Mouse (Mus musculus): Measurements from ENCODE around the gene A230072I06Rik. TPM values are rescaled to one million over a fixed set of nuclear protein-coding genes. Genes with fewer than 3 reads are reported as not detected.

Gene A230072I06Rik
- polyA plus RNA-seq, 1 experiment from 2014 or later, result not detected

DNA sequence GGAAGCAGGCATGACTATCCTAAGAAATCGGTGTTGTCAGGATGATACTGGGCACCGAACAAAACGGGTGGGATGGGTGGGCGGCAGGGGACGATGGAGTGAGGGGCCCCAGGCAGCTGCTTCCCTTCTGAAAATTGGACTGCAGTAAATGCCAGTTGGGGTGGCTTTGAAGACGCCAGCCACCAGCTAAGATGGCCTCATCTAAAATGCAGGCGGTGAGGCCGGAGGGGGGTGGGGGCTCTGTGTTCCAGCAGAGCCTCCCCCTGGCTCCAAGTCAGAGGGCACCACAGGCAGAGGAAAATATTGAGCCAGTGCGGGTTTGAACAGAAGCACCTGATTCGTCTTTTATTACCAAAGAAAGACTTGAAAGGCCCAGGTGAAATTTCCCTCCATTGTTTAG, 45.9 kb downstream of the A230072I06Rik start:
- H3K36me3 ChIP-seq, result no peaks in the 10 kb centered on the region
- H3K4me3 ChIP-seq (replicated peaks), result no peak overlapping the region
- peaks cover 49% of the 10 kb centered on the region for H3K4me1 ChIP-seq
- ATAC-seq (ENCODE audit: low FRiP score), result no peak
- 19% methylated on average over 10 of the region's 10 CpGs for WGBS
- peaks cover 39% of the 10 kb centered on the region for H3K27me3 ChIP-seq (replicated peaks)
- H3K4me2 ChIP-seq, result no peak overlapping the region; the same call in 1 of the 2 replicates
- no peaks in the 10 kb centered on the region for H3K9me3 ChIP-seq (replicated peaks)
- no peak overlapping the region for H3K27ac ChIP-seq (replicated peaks)
- no peak overlapping the region for H3K9ac ChIP-seq (replicated peaks)

DNA sequence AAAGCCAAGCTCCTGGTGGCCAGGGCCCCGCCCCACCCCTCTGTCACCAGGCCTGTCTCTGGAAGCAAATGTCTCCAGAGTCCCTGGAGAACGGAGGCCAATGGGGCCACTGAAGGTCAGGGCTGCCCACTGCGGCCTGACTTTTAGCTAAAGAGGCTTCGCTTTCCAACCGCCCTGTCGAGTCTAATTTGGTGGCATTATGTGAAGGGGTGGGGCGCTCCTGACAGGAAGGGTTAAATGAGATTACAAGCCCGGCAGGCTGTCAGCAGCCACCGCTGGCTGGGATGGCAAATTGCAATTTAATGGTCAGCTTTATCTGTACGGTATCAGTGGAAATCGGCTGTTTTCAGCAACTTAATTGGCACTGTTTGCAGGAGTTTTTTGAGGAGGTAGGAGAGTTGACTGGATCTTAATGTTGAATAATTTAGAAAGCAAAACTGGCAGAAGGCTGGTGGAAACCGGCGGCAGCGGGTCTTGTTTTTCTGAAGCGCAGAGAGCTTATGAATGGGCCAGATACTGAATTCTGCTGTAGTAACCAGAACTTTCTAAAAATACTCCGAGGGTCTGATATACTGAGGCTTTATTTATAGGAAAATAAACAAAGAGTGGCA, 46.5 kb downstream of the A230072I06Rik start:
- H3K27me3 ChIP-seq (replicated peaks), result peaks cover 42% of the 10 kb centered on the region
- ATAC-seq (ENCODE audit: low FRiP score), result no peak
- H3K9me3 ChIP-seq (replicated peaks), result no peaks in the 10 kb centered on the region
- peaks cover 44% of the 10 kb centered on the region for H3K4me1 ChIP-seq
- 15% methylated on average over 16 of the region's 16 CpGs for WGBS
- H3K27ac ChIP-seq (replicated peaks), result no peak overlapping the region
- no peaks in the 10 kb centered on the region for H3K36me3 ChIP-seq
- H3K9ac ChIP-seq (replicated peaks), result no peak overlapping the region
- no peak overlapping the region for H3K4me3 ChIP-seq (replicated peaks)
- H3K4me2 ChIP-seq, result no peak overlapping the region; the same call in 1 of the 2 replicates

DNA sequence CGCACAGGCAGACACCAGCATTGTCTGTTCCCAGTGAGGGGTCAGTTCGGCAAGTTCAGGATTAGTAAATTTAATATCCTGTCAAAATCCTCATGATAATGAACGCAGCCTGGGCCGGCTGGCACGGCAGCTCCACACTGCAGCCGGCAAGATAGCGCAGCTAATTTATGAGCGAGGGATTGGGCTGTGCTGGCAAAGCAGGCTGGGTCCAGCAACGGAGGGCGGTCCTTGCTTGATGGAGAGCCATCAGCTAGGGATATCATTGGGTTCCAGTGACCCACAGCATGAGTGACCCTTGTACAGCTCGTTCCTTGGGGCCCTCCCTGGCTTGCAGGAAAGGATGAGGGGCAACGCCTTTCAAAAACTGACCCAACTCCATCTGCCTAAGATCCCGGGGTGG, 48.6 kb downstream of the A230072I06Rik start:
- H3K36me3 ChIP-seq, result no peaks in the 10 kb centered on the region
- peak overlapping the region; percentile 13 for H3K4me2 ChIP-seq
- peaks cover 45% of the 10 kb centered on the region for H3K27me3 ChIP-seq (replicated peaks)
- H3K4me3 ChIP-seq (replicated peaks), result no peak overlapping the region
- H3K9me3 ChIP-seq (replicated peaks), result no peaks in the 10 kb centered on the region
- H3K4me1 ChIP-seq, result peaks cover 44% of the 10 kb centered on the region
- no peak overlapping the region for H3K9ac ChIP-seq (replicated peaks)
- 0 out of 2 replicates have a peak, but pooled peaks have one; percentile 19 for ATAC-seq (ENCODE audit: low FRiP score)
- H3K27ac ChIP-seq (replicated peaks), result no peak overlapping the region
- WGBS, result 29% methylated on average over 13 of the region's 13 CpGs

DNA sequence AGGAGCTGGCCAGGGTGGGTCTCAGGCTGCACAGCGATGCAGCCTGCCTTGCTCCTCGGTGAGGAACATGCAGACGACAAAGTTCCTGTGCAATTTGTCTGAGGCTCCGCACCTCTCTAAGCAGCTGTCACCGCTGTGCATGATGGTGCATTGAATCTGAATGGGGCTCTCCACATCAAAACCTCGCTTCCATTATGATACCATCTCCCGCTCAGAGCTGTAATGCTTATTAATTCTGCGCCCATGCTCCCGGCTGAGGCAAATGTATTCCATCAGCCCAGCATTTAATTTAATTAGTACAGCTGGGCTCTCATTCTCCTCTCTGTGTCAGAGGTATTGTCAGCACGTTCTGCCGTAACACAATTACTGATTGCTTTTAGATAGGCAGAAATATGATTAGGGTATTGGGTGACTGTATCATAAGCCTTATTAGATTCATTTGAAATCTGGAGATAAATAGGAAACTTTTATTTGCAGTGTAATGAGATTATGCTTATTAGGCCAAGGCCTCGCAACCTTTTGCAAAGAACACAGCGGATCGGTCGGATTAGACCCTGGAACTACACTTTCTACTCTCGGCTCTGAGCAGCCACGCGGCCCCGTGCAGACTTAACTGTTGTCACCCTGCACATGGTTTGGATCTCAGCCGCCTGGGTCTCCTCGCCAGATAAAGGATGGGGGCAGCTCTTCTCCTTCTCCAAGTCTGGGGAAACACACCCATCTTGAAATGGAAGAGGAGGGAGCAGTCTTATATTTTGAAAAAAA, 49.3 kb downstream of the A230072I06Rik start:
- 0 out of 2 replicates have a peak, but pooled peaks have one; percentile 27 for ATAC-seq (ENCODE audit: low FRiP score)

DNA sequence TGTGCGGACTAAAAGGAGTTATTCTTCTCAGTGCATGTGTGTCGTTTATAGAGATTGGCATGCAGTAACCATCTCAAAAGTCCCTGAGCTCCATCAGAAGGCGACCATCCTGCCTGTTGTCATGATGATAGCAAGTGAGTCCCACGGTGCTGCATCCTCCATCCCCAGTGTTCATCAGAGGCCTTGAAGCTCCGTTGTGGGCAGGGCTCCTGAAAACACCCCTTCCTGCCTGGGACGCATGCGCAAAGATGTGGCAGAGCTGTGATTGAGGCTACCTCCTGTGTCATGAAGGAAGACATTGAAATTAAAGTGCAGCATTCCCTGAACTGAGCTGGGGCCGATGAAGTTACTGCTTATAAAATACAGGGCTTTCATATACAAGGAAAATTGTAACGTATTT, 49.9 kb downstream of the A230072I06Rik start:
- Histone ChIP-seq H3K27me3 (replicated peaks) (peaks cover 37% of the 10 kb centered on the region), H3K9ac (replicated peaks) (no peak overlapping the region), H3K4me2 (no peak overlapping the region), H3K4me1 (peaks cover 46% of the 10 kb centered on the region), H3K36me3 (no peaks in the 10 kb centered on the region), H3K9me3 (replicated peaks) (no peaks in the 10 kb centered on the region), H3K27ac (replicated peaks) (no peak overlapping the region), H3K4me3 (replicated peaks) (no peak overlapping the region)
- 61% methylated on average over 9 of the region's 9 CpGs for WGBS
- ATAC-seq (ENCODE audit: low FRiP score), result no peak

More for the DNA sequence above, 49.3 kb downstream of the A230072I06Rik start:
- H3K27me3 ChIP-seq (replicated peaks), result peaks cover 40% of the 10 kb centered on the region
- H3K4me3 ChIP-seq (replicated peaks), result no peak overlapping the region
- peaks cover 45% of the 10 kb centered on the region for H3K4me1 ChIP-seq
- H3K4me2 ChIP-seq, result peak overlapping the region; percentile 13
- H3K9me3 ChIP-seq (replicated peaks), result no peaks in the 10 kb centered on the region
- no peak overlapping the region for H3K27ac ChIP-seq (replicated peaks)
- H3K36me3 ChIP-seq, result no peaks in the 10 kb centered on the region
- WGBS, result 40% methylated on average over 21 of the region's 21 CpGs
- no peak overlapping the region for H3K9ac ChIP-seq (replicated peaks)

DNA sequence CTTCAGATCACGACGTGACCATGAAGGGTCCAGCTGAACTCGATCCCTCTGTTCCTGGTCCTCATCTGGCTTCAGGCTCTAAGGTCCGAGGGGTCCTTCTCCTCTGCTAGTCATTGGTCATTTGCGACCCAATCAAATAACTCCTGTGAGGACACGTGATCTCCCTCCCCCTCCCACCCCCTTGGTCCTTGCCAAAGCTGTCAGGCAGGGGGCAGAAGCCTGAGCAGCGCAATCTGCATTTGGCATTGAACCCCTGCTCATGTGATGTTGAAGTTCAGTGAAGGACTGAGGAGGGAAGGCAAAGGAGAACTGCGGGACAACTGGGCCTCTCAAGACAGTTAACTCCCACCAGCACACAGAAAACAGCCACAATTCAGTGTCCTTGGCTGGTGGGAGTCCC, 51.4 kb downstream of the A230072I06Rik start:
- Histone ChIP-seq H3K27me3 (replicated peaks) (peaks cover 32% of the 10 kb centered on the region), H3K4me1 (peaks cover 48% of the 10 kb centered on the region)
- ATAC-seq (ENCODE audit: low FRiP score), result no peak

More for the DNA sequence above, 51.4 kb downstream of the A230072I06Rik start:
- Histone ChIP-seq H3K4me3 (replicated peaks) (no peak overlapping the region), H3K27ac (replicated peaks) (no peak overlapping the region), H3K4me2 (no peak overlapping the region), H3K9ac (replicated peaks) (no peak overlapping the region), H3K9me3 (replicated peaks) (no peaks in the 10 kb centered on the region), H3K36me3 (no peaks in the 10 kb centered on the region)
- WGBS, result 25% methylated on average over 8 of the region's 8 CpGs

Other genes starting within 250 kb of the A230072I06Rik start
- gene Sox1, start 116.5 kb downstream of the A230072I06Rik start, polyA plus RNA-seq (2015; fragmentation: Nextera tagmentation; extraction: Ambion mirVana), result 0.40 and 0.91 TPM in 2 replicates

Data from neural tube, embryonic 15.5 days (tissue).